Mouse (Mus musculus) heart, postnatal 0 days (tissue): Measurements from ENCODE around the gene Fam13c.

Source experiments
- CTCF ChIP-seq: IDR thresholded peaks from 2 replicates; pipeline ENCODE4 v1.5.1; 2016; ENCODE audit warnings: antibody characterized with exemption, control low read depth, low read depth
- EP300 ChIP-seq: IDR thresholded peaks from 2 replicates; pipeline ENCODE4 v1.6.1; 2016; ENCODE audit warnings: antibody characterized with exemption, low read depth

DNA sequence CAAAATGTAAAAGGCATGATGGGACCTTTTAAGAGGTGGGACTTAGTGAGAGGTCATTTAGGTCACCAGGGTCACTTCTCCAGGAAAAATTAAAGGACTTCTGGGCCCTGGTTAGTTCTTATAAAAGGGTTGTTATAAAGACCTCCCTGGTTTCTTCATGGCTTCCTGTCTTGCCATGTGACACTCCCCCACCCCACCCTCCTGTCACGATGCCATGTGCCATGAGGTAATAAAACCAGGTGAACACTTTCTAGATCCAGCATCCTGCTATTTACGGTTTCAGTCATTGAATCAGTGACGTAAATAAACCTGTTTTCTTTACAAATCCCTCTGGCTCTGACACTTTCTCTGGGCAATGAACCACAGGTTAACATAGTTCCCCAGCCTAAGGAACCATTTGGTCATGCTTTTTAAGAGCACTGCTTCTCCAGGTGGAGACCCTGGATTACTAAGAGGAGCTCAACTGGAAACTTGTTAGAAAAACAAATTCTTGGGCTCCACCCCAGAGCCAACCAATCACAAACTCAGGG is 146.7 kb downstream of the Fam13c start:
- no peak for TF ChIP-seq EP300
- no peak for TF ChIP-seq CTCF
